Mouse (Mus musculus): Measurements from ENCODE around the gene Rhoa.

GRCm38 (mm10) chr9:108318462-108318861 lies 12.5 kb downstream of the Rhoa start:
- no peak for TF ChIP-seq CTCF (conservative IDR thresholded peaks at IDR 0.05; ENCODE audit: low read length)
- TF ChIP-seq NANOG (IDR thresholded peaks at IDR 0.05; ENCODE audit: borderline replicate concordance, low read length): no peak
